ENCODE assay signal across 35 mouse cellular contexts in the genomic region with DNA sequence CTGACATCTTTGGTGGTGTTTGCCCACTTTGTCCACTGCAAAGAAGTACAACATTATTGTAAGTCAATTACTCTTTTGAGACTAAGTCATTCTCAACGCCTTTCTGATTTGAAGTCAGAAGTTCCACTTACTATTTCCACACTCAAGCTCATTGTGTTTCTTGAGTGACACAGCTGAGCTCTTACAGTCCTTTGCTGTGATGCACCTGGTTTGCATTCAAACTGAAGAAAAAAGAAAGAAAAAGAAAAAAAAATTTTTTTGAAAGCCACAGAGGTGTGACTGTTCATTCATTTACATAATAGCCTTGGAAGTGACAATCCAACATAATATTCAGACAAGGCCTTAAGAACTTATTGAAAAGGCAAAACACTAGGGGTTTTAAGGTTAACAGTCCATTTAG.
"Had no signal": no experiment of that assay in that cellular context is flagged by ENCODE, and none has a peak within 500 bp of the region (broad histone marks: within the 10 kb centered on the region; RNA-seq: fewer than 3 reads in every experiment).

No protein-coding gene starts in this region.

- H3K9me3 ChIP-seq: heart, embryonic 10.5 days; heart, embryonic 12.5 days; heart, embryonic 13.5 days; heart, embryonic 15.5 days; hindbrain, embryonic 10.5 days; hindbrain, embryonic 12.5 days; hindbrain, embryonic 13.5 days; hindbrain, embryonic 15.5 days; intestine, embryonic 15.5 days; kidney, embryonic 15.5 days had no signal

- H3K4me3 ChIP-seq: heart, embryonic 10.5 days; heart, embryonic 12.5 days; heart, embryonic 13.5 days; heart, embryonic 15.5 days; hindbrain, embryonic 10.5 days; hindbrain, embryonic 12.5 days; hindbrain, embryonic 13.5 days; hindbrain, embryonic 15.5 days; intestine, embryonic 15.5 days; kidney, embryonic 15.5 days; layer of hippocampus, adult 2 months had no signal

- ATAC-seq: hindbrain, embryonic 16.5 days; hindbrain, postnatal 0 days; inflammation-experienced regulatory T-cells, adult 6 months; intestine, embryonic 15.5 days; intestine, embryonic 16.5 days; intestine, postnatal 0 days had no signal

- H3K36me3 ChIP-seq: heart, embryonic 10.5 days; heart, embryonic 12.5 days; heart, embryonic 13.5 days; heart, embryonic 15.5 days; hindbrain, embryonic 10.5 days; hindbrain, embryonic 12.5 days; hindbrain, embryonic 13.5 days; hindbrain, embryonic 15.5 days; intestine, embryonic 15.5 days; kidney, embryonic 15.5 days had no signal

- H3K4me1 ChIP-seq: heart, embryonic 10.5 days; heart, embryonic 12.5 days; heart, embryonic 13.5 days; heart, embryonic 15.5 days; hindbrain, embryonic 10.5 days; hindbrain, embryonic 12.5 days; hindbrain, embryonic 13.5 days; hindbrain, embryonic 15.5 days; intestine, embryonic 15.5 days; kidney, embryonic 15.5 days had no signal

- DNase-seq: heart, postnatal 10 days; heart, postnatal 14 days; heart, postnatal 36 days; heart, postnatal 4 days; kidney, adult 11 months; kidney, adult 18-20 months; kidney, adult 2 months; kidney, adult 8-10 months; kidney, adult 9 months; kidney, postnatal 10 days; kidney, postnatal 14 days; kidney, postnatal 25 days; kidney, postnatal 36 days; kidney, postnatal 4 days; layer of hippocampus, adult 9-11 months; layer of hippocampus, postnatal 36 days had no signal

- H3K27me3 ChIP-seq: heart, embryonic 12.5 days; heart, embryonic 13.5 days; heart, embryonic 15.5 days; hindbrain, embryonic 12.5 days; hindbrain, embryonic 13.5 days; hindbrain, embryonic 15.5 days; intestine, embryonic 15.5 days; kidney, embryonic 15.5 days had no signal

- H3K9ac ChIP-seq: heart, embryonic 12.5 days; heart, embryonic 13.5 days; heart, embryonic 15.5 days; hindbrain, embryonic 12.5 days; hindbrain, embryonic 13.5 days; hindbrain, embryonic 14.5 days; hindbrain, embryonic 15.5 days; intestine, embryonic 15.5 days; kidney, embryonic 15.5 days had no signal

- H3K4me2 ChIP-seq: heart, embryonic 11.5 days; heart, embryonic 12.5 days; heart, embryonic 13.5 days; heart, embryonic 15.5 days; hindbrain, embryonic 12.5 days; hindbrain, embryonic 13.5 days; hindbrain, embryonic 14.5 days; hindbrain, embryonic 15.5 days; intestine, embryonic 15.5 days; kidney, embryonic 15.5 days had no signal

- H3K27ac ChIP-seq: heart, embryonic 10.5 days; heart, embryonic 13.5 days; heart, embryonic 15.5 days; hindbrain, embryonic 10.5 days; hindbrain, embryonic 12.5 days; hindbrain, embryonic 13.5 days; hindbrain, embryonic 14.5 days; hindbrain, embryonic 15.5 days; hindbrain, postnatal 0 days; intestine, embryonic 15.5 days; kidney, embryonic 15.5 days; kidney, postnatal 0 days; layer of hippocampus, adult 2 months had no signal
